Mouse (Mus musculus) midbrain, embryonic 12.5 days (tissue): ENCODE results near the gene Prss56. TPM values are rescaled to one million over a fixed set of nuclear protein-coding genes. Genes with fewer than 3 reads are reported as not detected.

Source experiments
- ATAC-seq: fragments of 200-750 bp; cut with Nextera tagmentation; 2 replicates; pipeline ENCODE4 v1.8.0; 2017; ENCODE audit warnings: low read depth, moderate TSS enrichment, moderate library complexity; ENCODE audit not compliant: low FRiP score
- H3K27ac ChIP-seq: fragments of 300-500 bp; sonication (generic); replicated peaks from 2 replicates; pipeline ENCODE4 v1.5.1; 2016; ENCODE audit warnings: mild to moderate bottlenecking
- H3K27me3 ChIP-seq: fragments of 300-500 bp; sonication (generic); 2 replicates; pipeline ENCODE4 v1.6.1; 2016; ENCODE audit warnings: mild to moderate bottlenecking
- H3K36me3 ChIP-seq: fragments of 300-500 bp; sonication (generic); 2 replicates; pipeline ENCODE4 v1.6.1; 2016
- H3K4me1 ChIP-seq: fragments of 300-500 bp; sonication (generic); 2 replicates; pipeline ENCODE4 v1.6.1; 2016
- H3K4me2 ChIP-seq: fragments of 300-500 bp; sonication (generic); replicated peaks from 2 replicates; pipeline ENCODE4 v1.6.1; 2016; ENCODE audit warnings: mild to moderate bottlenecking, moderate library complexity
- H3K4me3 ChIP-seq: fragments of 300-500 bp; sonication (generic); 2 replicates; pipeline ENCODE4 v1.5.1; 2016; ENCODE audit warnings: mild to moderate bottlenecking
- H3K9ac ChIP-seq: fragments of 300-500 bp; sonication (generic); replicated peaks from 2 replicates; pipeline ENCODE4 v1.6.1; 2016; ENCODE audit warnings: mild to moderate bottlenecking, moderate library complexity
- H3K9me3 ChIP-seq: fragments of 300-500 bp; sonication (generic); 2 replicates; pipeline ENCODE4 v1.6.1; 2016; ENCODE audit warnings: mild to moderate bottlenecking
- WGBS: fragments of 180-500 bp; shearing (Covaris S2); methylation state at CpG from one replicate; pipeline ENCODE4 v1.1.7; 2016; 5-methylcytosine and 5-hydroxymethylcytosine counted together
- polyA plus RNA-seq: library from polyadenylated mRNA; unstranded; fragments of >200 nt; fragmentation: Nextera tagmentation; extraction: Ambion mirVana; gene quantifications from 2 replicates; pipeline ENCODE4 v1.2.1, GENCODE M21; 2016

Prss56 gene
- 0.08 and 0.17 TPM in 2 replicates for polyA plus RNA-seq

DNA sequence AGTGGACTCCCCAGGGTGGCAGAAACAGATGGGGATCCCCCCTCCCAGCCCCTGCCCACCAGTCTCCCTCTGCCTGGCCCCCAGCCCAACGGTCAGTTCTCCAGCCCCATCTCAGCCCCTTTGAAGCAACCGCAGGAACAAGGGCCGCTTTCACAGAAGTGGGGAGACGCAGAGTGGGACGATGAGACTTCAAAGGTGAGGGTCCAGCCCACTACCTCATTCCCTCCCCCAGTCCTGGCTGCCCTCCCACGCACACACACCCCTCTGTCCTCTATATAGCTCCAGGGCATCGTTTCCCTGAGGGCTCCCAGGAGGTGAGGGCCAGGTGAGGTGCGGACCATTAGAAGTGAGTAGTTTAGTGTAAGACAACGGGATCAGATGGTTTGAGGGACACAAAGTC is at the start of gene Prss56:
Gene Prss56 (plus strand): TSS at position 301 of the 400 bp plus-strand sequence.
- Histone ChIP-seq H3K9me3 (no peaks in the 10 kb centered on the region), H3K27me3 (peaks cover 66% of the 10 kb centered on the region), H3K4me3 (no peak within 1 kb of the TSS), H3K36me3 (no peaks in the 10 kb centered on the region), H3K9ac (no peak within 1 kb of the TSS), H3K4me2 (no peak within 1 kb of the TSS), H3K4me1 (peaks cover 12% of the 10 kb centered on the region), H3K27ac (no peak within 1 kb of the TSS)
- no peak for ATAC-seq
- 71% methylated on average over 9 of the region's 9 CpGs for WGBS

GRCm38 (mm10) chr1:87141550-87141949 is 41.6 kb upstream of the Prss56 start:
- Histone ChIP-seq H3K27ac (no peak overlapping the region), H3K36me3 (no peaks in the 10 kb centered on the region), H3K4me2 (no peak overlapping the region), H3K4me3 (no peak overlapping the region), H3K9ac (no peak overlapping the region), H3K9me3 (no peaks in the 10 kb centered on the region), H3K27me3 (no peaks in the 10 kb centered on the region), H3K4me1 (peaks cover 8% of the 10 kb centered on the region)
- ATAC-seq = no peak
- 88% methylated on average over 4 of the region's 4 CpGs for WGBS

DNA sequence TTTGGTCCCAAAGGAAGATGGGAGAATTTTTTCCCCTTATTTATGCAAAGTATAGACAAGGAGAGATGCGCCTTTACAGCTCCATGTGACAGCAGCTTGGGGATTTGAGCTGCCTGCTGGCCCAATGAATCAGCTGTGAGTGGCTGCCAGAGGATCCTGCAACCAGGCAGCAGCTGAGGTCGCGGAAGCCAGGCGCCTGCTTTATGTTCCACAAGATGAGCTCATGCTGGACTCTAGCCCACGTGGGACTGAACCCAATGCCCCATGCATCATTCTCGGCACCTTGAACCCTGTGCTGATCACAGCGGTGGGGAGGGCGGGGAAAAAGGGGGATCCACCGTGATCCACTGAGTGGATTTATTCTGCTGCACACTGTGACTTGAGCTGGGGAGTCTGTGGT is 40.7 kb upstream of the Prss56 start:
- H3K9me3 ChIP-seq = no peaks in the 10 kb centered on the region
- H3K4me2 ChIP-seq = no peak overlapping the region
- H3K36me3 ChIP-seq = no peaks in the 10 kb centered on the region
- peak; percentile 34; the same call in 1 of the 2 replicates for ATAC-seq
- 68% methylated on average over 9 of the region's 9 CpGs for WGBS
- no peak overlapping the region for H3K4me3 ChIP-seq
- H3K27ac ChIP-seq = no peak overlapping the region
- peaks cover 8% of the 10 kb centered on the region for H3K4me1 ChIP-seq
- H3K9ac ChIP-seq = no peak overlapping the region
- no peaks in the 10 kb centered on the region for H3K27me3 ChIP-seq

GRCm38 (mm10) chr1:87143141-87143540 is 40.0 kb upstream of the Prss56 start:
- H3K4me3 ChIP-seq = no peak overlapping the region
- ATAC-seq = no peak
- no peaks in the 10 kb centered on the region for H3K36me3 ChIP-seq
- peaks cover 8% of the 10 kb centered on the region for H3K4me1 ChIP-seq
- no peak overlapping the region for H3K9ac ChIP-seq
- H3K27ac ChIP-seq = no peak overlapping the region
- H3K27me3 ChIP-seq = 0 out of 2 replicates have a peak, but pooled peaks cover 3% of the 10 kb centered on the region
- WGBS = 68% methylated on average over 10 of the region's 10 CpGs
- no peaks in the 10 kb centered on the region for H3K9me3 ChIP-seq
- no peak overlapping the region for H3K4me2 ChIP-seq

DNA sequence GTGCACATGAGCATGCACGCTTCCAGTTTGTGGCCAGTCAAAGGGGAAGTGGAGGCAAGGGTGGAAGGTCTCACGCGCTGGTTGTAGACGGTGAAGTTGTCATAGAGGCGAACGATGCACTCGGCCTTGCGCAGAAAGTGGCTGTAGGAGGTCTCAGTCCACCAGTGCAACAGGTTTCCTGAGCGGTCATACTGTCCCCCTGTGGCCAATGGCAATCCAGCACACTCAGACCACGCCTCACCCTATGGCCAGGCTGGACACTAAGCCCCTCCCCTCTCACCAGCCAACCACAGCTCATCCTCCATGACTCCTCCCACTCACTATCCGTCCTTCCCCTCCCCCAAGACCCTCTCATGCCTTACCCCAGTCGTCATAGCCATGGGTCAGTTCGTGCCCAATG is 33.7 kb upstream of the Prss56 start:
- WGBS = 24% methylated on average over 13 of the region's 13 CpGs
- no peak; the same call in 1 of the 2 replicates for ATAC-seq
- H3K9ac ChIP-seq = no peak overlapping the region
- H3K27ac ChIP-seq = no peak overlapping the region
- H3K9me3 ChIP-seq = no peaks in the 10 kb centered on the region
- peaks cover 66% of the 10 kb centered on the region for H3K27me3 ChIP-seq
- H3K4me1 ChIP-seq = peaks cover 11% of the 10 kb centered on the region
- H3K36me3 ChIP-seq = no peaks in the 10 kb centered on the region
- peak overlapping the region; percentile 21; the same call in 1 of the 2 replicates for H3K4me2 ChIP-seq
- no peak overlapping the region for H3K4me3 ChIP-seq

DNA sequence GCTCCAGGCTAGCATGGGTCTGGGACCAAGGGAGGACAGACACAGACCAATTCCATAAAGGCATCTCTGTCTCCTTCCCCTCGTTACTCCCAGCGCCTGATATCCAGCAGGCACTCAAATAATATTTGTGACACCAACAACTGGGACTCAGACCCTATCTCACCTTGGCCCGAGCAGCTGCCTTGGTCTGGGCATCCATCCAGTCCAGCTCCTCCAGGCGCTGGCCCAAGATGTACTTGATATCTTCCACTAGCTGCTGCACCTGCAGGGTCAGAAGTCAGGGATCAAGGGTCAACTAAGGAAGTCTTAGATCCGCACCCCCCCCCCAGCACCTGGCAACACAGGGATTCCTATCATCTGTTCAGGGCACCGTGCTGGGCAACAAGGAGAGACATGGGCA is 31.8 kb upstream of the Prss56 start:
- Histone ChIP-seq H3K27ac (no peak overlapping the region), H3K4me1 (peaks cover 18% of the 10 kb centered on the region), H3K9ac (no peak overlapping the region), H3K4me2 (no peak overlapping the region), H3K9me3 (no peaks in the 10 kb centered on the region), H3K4me3 (no peak overlapping the region), H3K27me3 (peaks cover 85% of the 10 kb centered on the region), H3K36me3 (no peaks in the 10 kb centered on the region)
- 87% methylated on average over 6 of the region's 6 CpGs for WGBS
- ATAC-seq = no peak

DNA sequence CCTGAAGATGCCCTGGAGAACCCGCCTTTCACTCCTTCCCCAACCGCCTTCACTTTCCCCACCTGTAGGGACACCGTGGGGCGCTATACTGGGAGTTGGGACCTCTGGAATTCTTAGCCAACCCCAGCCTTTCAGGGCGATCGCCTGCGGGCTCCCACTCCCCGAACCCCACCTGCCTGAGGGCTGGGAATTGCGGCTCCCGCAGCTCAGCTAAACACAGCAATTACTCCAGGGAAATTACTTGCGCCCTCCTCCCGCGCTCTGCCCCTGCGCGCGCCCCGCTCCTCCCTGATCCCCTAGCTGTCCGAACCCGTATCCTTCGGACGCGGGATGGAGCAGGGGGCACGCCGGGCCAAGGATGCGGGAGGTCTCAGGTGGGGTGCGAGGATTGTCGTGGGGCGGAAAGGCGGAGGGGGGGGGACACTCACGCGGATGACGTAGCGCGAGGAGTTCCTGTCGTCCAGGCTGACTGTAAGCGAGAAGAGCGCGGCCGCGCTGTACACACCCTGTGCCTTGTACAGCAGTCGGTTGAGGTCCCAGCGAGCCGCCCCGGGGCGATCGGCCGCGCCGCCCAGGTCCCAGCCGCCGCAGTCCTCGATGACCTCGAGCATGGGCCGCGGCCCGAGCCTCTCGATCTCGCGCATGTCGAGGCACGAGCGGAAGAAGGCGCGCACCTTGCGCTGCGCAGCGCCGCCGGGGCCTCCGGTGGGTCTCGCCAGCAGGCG is 29.2 kb upstream of the Prss56 start:
- Histone ChIP-seq H3K4me2 (peak overlapping the region; percentile 68), H3K4me1 (peaks cover 18% of the 10 kb centered on the region), H3K27me3 (peaks cover 100% of the 10 kb centered on the region), H3K36me3 (no peaks in the 10 kb centered on the region), H3K9ac (0 out of 2 replicates have a peak overlapping the region, but pooled peaks have one; percentile 31), H3K27ac (no peak overlapping the region), H3K4me3 (peak overlapping the region; percentile 45), H3K9me3 (no peaks in the 10 kb centered on the region)
- ATAC-seq = no peak
- 1% methylated on average over 72 of the region's 72 CpGs for WGBS

- Histone ChIP-seq H3K4me2 (peak overlapping the region; percentile 68), H3K9ac (0 out of 2 replicates have a peak overlapping the region, but pooled peaks have one; percentile 31), H3K36me3 (no peaks in the 10 kb centered on the region), H3K27ac (no peak overlapping the region), H3K4me3 (peak overlapping the region; percentile 45), H3K27me3 (peaks cover 98% of the 10 kb centered on the region), H3K4me1 (peaks cover 18% of the 10 kb centered on the region), H3K9me3 (no peaks in the 10 kb centered on the region)
- ATAC-seq = no peak
- 2% methylated on average over 56 of the region's 58 CpGs for WGBS
Observed at GRCm38 (mm10) chr1:87154501-87155120, 28.5 kb upstream of the Prss56 start.

GRCm38 (mm10) chr1:87155531-87156198 is 27.4 kb upstream of the Prss56 start:
- Histone ChIP-seq H3K4me3 (peak overlapping the region; percentile 45), H3K27ac (no peak overlapping the region), H3K9me3 (no peaks in the 10 kb centered on the region), H3K4me1 (peaks cover 18% of the 10 kb centered on the region), H3K36me3 (no peaks in the 10 kb centered on the region), H3K9ac (peak overlapping the region; percentile 50), H3K27me3 (peaks cover 95% of the 10 kb centered on the region), H3K4me2 (peak overlapping the region; percentile 68)
- 2% methylated on average over 49 of the region's 56 CpGs for WGBS
- ATAC-seq = peak; percentile 44

GRCm38 (mm10) chr1:87156199-87156587 is 26.9 kb upstream of the Prss56 start, which contains the start of gene Ecel1:
Gene Ecel1, minus strand, starts transcription at chr1:87156521.
- Histone ChIP-seq H3K27me3 (peaks cover 91% of the 10 kb centered on the region), H3K4me1 (peaks cover 18% of the 10 kb centered on the region), H3K36me3 (no peaks in the 10 kb centered on the region), H3K4me3 (peak within 1 kb of the TSS; percentile 45), H3K4me2 (peak within 1 kb of the TSS; percentile 68), H3K27ac (no peak within 1 kb of the TSS), H3K9me3 (no peaks in the 10 kb centered on the region), H3K9ac (peak within 1 kb of the TSS; percentile 50)
- WGBS = 6% methylated on average over 7 of the region's 12 CpGs
- ATAC-seq = peak; percentile 13; the same call in 1 of the 2 replicates

DNA sequence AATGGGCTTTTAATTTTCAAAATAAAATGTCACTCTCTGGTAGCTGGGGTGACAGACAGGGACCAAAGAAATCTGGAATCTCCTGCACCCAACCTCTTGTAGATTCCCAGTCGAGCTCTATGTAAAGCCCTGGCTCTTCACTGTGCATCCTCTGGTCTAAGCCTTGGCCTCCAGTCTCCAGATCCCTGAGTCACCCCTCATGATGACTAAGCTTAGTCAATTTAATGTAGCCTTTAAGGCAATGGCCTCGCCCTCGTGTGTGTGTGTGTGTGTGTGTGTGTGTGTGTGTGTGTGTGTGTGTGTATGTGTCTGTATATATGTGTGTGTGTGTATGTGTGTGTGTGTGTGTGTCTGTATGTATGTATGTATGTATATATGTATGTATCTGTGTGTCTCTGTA is 23.7 kb upstream of the Prss56 start:
- no peak overlapping the region for H3K4me2 ChIP-seq
- no peak overlapping the region for H3K27ac ChIP-seq
- no peak overlapping the region for H3K4me3 ChIP-seq
- H3K27me3 ChIP-seq = peaks cover 65% of the 10 kb centered on the region
- H3K36me3 ChIP-seq = no peaks in the 10 kb centered on the region
- no peaks in the 10 kb centered on the region for H3K9me3 ChIP-seq
- no peak overlapping the region for H3K9ac ChIP-seq
- H3K4me1 ChIP-seq = peaks cover 10% of the 10 kb centered on the region
- WGBS = 68% methylated on average over 3 of the region's 3 CpGs
- no peak for ATAC-seq
